Mouse (Mus musculus): ENCODE results near the gene Fstl5.

- TF ChIP-seq CTCF (IDR thresholded peaks at IDR 0.05; ENCODE audit: extremely low read depth, insufficient read depth, low read length) (no peak), POLR2A (IDR thresholded peaks at IDR 0.05; ENCODE audit: extremely low read depth, insufficient read depth, low read length) (no peak)
These were observed 1.2 kb upstream of the Fstl5 start for GRCm38 (mm10) chr3:76072826-76073225.

All from cortical plate, adult 2 months (tissue).